Mouse (Mus musculus): ENCODE results near the gene Cdyl2. TPM values are rescaled to one million over a fixed set of nuclear protein-coding genes. Genes with fewer than 3 reads are reported as not detected.

Gene Cdyl2
- polyA plus RNA-seq, 1 experiment from 2014 or later: 9.3 TPM

- no peaks in the 10 kb centered on the region for H3K27me3 ChIP-seq
- H3K4me3 ChIP-seq (replicated peaks): no peak overlapping the region
- no peak overlapping the region for H3K4me2 ChIP-seq
- H3K36me3 ChIP-seq: no peaks in the 10 kb centered on the region
- H3K9me3 ChIP-seq (replicated peaks): no peaks in the 10 kb centered on the region
- no peak overlapping the region for H3K27ac ChIP-seq
- H3K9ac ChIP-seq: no peak overlapping the region
- no peaks in the 10 kb centered on the region for H3K4me1 ChIP-seq
- no peak for ATAC-seq (replicated peaks; ENCODE audit: low FRiP score)
- WGBS: 92% methylated on average over 7 of the region's 7 CpGs
Measured at GRCm38 (mm10) chr8:116668977-116669376, 63.8 kb downstream of the Cdyl2 start.

GRCm38 (mm10) chr8:116666781-116667325 lies 65.9 kb downstream of the Cdyl2 start:
- Histone ChIP-seq H3K9me3 (replicated peaks) (no peaks in the 10 kb centered on the region), H3K27me3 (no peaks in the 10 kb centered on the region), H3K36me3 (no peaks in the 10 kb centered on the region), H3K4me3 (replicated peaks) (no peak overlapping the region), H3K9ac (no peak overlapping the region), H3K4me2 (no peak overlapping the region), H3K4me1 (no peaks in the 10 kb centered on the region), H3K27ac (no peak overlapping the region)
- 80% methylated on average over 11 of the region's 11 CpGs for WGBS
- no peak for ATAC-seq (replicated peaks; ENCODE audit: low FRiP score)

- no peaks in the 10 kb centered on the region for H3K4me1 ChIP-seq
- WGBS: 76% methylated on average over 1 of the region's 1 CpGs
Measured at GRCm38 (mm10) chr8:116661521-116661920, 71.3 kb downstream of the Cdyl2 start.

DNA sequence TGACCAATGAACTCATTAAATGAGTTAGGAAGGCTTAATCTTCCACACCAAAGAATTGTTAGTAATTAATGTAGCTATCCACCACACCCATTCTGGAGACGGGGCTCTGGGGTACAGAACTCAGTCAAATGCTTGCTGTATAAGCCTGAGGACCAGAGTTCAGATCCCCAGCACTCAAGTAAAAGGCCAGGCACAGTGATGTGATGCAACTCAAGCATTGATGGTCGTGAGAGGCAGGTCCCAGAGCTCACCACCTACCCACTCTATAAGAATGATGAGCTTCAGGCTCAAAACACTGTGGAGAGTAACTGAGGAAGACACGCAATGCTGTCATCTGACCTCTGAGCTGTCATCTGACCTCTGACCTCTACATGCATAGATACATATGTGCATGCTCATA lies 76.0 kb downstream of the Cdyl2 start:
- no peak for ATAC-seq (replicated peaks; ENCODE audit: low FRiP score)
- Histone ChIP-seq H3K9me3 (replicated peaks) (no peaks in the 10 kb centered on the region), H3K27me3 (no peaks in the 10 kb centered on the region), H3K36me3 (no peaks in the 10 kb centered on the region), H3K4me1 (peaks cover 9% of the 10 kb centered on the region), H3K4me2 (no peak overlapping the region), H3K27ac (no peak overlapping the region), H3K4me3 (replicated peaks) (no peak overlapping the region), H3K9ac (no peak overlapping the region)
- 90% methylated on average over 3 of the region's 3 CpGs for WGBS

More at GRCm38 (mm10) chr8:116661521-116661920, 71.3 kb downstream of the Cdyl2 start:
- no peak overlapping the region for H3K27ac ChIP-seq
- no peaks in the 10 kb centered on the region for H3K9me3 ChIP-seq (replicated peaks)
- H3K4me3 ChIP-seq (replicated peaks): no peak overlapping the region
- no peak overlapping the region for H3K9ac ChIP-seq
- H3K27me3 ChIP-seq: no peaks in the 10 kb centered on the region
- no peak overlapping the region for H3K4me2 ChIP-seq
- no peak for ATAC-seq (replicated peaks; ENCODE audit: low FRiP score)
- H3K36me3 ChIP-seq: no peaks in the 10 kb centered on the region

DNA sequence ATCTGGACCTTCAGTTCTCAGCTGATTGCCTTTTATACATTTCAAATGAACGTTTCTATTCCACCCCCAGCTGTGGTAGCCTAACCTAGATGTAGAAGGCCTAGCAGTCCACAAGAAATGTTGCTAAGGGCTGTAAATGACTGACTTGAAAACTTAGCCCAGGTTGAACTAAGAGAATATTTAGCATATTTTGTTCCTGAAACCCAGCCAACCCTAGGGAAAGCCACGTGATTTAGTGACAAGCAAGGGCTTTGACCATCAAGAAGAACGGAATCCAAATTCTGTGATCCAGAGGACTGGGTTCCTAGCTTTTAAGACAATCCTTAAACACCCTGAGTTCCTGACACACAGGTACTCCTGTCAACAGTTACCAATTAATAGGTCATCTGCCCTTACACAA lies 77.9 kb downstream of the Cdyl2 start:
- Histone ChIP-seq H3K27me3 (no peaks in the 10 kb centered on the region), H3K36me3 (no peaks in the 10 kb centered on the region), H3K4me3 (replicated peaks) (no peak overlapping the region), H3K27ac (no peak overlapping the region), H3K9ac (no peak overlapping the region), H3K4me1 (peaks cover 9% of the 10 kb centered on the region), H3K4me2 (no peak overlapping the region), H3K9me3 (replicated peaks) (no peaks in the 10 kb centered on the region)
- no peak for ATAC-seq (replicated peaks; ENCODE audit: low FRiP score)
- 53% methylated on average over 3 of the region's 3 CpGs for WGBS

DNA sequence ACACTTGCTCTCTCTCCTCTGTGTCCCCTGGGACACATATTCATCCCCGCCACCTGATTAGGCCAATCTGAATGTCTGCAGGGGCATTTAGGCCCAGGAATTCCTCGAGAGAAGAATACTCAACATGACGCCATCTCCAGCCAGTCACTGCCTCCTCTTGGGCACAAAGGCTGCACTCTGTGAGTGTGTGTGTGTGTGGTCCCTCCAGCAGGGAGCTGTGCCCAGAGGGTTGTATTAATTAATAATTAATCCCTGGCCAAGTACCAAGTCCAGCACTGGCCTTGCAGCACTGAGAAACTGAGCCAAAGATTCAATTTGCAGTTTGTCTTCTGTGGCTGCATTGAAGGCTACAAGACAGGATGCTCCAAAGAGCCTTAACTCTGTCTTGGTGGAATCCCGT lies 79.8 kb downstream of the Cdyl2 start:
- Histone ChIP-seq H3K27ac (no peak overlapping the region), H3K4me2 (no peak overlapping the region), H3K36me3 (no peaks in the 10 kb centered on the region), H3K9me3 (replicated peaks) (no peaks in the 10 kb centered on the region), H3K27me3 (no peaks in the 10 kb centered on the region), H3K4me1 (peaks cover 9% of the 10 kb centered on the region), H3K4me3 (replicated peaks) (no peak overlapping the region), H3K9ac (no peak overlapping the region)
- peak; percentile 78 for ATAC-seq (replicated peaks; ENCODE audit: low FRiP score)
- 67% methylated on average over 4 of the region's 4 CpGs for WGBS

DNA sequence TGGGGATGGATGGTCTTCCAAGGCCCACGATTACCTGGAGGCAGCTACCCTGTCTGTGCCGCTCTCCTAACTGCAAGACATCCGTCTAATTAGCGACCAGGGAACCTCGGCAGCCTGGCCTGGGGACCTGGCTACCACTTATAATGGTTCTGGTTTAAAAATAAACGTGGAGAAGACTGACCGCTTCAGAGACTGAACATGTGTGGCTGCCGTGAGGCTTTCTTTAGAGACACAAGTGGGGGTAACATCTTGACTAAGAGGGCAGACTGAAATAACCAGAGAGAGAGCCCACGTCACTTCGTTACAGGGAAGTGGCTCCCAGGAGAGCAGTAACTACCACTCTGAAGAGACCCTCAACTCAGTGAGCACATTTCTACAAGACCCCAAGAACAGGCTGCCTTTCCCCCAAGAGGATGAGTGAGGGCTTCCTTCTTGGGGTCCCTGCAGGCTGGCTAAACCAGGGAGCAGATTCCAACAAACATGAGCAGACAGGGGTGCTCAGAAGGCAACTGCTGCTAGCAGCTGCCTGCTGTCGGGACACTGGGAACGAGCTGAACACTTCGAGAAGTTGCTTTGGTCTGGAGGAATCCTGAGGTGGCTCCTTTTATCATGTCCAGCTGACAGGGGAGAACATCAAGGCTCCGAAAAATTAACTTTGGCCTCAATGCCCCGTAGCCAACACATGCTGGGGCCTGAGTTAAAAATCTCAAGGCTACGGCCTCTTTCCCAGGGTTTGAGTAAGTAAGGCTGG lies 82.6 kb downstream of the Cdyl2 start:
- ATAC-seq (replicated peaks; ENCODE audit: low FRiP score): no peak
- H3K9ac ChIP-seq: no peak overlapping the region
- peaks cover 9% of the 10 kb centered on the region for H3K4me1 ChIP-seq
- no peak overlapping the region for H3K27ac ChIP-seq
- 69% methylated on average over 16 of the region's 16 CpGs for WGBS
- H3K9me3 ChIP-seq (replicated peaks): no peaks in the 10 kb centered on the region
- no peaks in the 10 kb centered on the region for H3K36me3 ChIP-seq
- H3K27me3 ChIP-seq: no peaks in the 10 kb centered on the region
- no peak overlapping the region for H3K4me3 ChIP-seq (replicated peaks)
- H3K4me2 ChIP-seq: no peak overlapping the region

- no peak overlapping the region for H3K27ac ChIP-seq
Measured at GRCm38 (mm10) chr8:116645376-116645775, 87.4 kb downstream of the Cdyl2 start.

DNA sequence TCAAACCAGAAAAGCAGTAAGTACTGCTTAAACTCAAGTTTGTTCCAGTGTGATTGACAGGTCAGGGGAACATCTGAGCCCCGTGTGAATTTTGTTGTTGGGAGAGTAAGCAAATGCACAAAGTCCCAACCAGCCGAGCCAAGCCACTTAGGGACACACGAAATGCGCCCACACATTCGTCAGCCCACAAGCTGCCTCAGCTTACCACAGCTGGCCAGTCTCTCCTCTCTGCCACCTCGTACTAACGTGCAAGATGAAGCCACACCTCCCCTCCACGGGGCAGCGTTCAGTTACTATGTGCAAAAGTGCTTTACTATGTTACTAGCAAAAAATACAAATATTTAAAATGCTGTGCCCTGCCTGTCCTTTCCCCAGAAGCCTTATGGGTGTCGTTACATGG lies 91.9 kb downstream of the Cdyl2 start:
- 83% methylated on average over 10 of the region's 10 CpGs for WGBS
- H3K4me2 ChIP-seq: no peak overlapping the region
- ATAC-seq (replicated peaks; ENCODE audit: low FRiP score): no peak
- H3K27me3 ChIP-seq: no peaks in the 10 kb centered on the region
- no peak overlapping the region for H3K27ac ChIP-seq
- no peaks in the 10 kb centered on the region for H3K4me1 ChIP-seq
- no peaks in the 10 kb centered on the region for H3K9me3 ChIP-seq (replicated peaks)
- no peak overlapping the region for H3K4me3 ChIP-seq (replicated peaks)
- no peaks in the 10 kb centered on the region for H3K36me3 ChIP-seq
- no peak overlapping the region for H3K9ac ChIP-seq

More at GRCm38 (mm10) chr8:116645376-116645775, 87.4 kb downstream of the Cdyl2 start:
- Histone ChIP-seq H3K4me3 (replicated peaks) (no peak overlapping the region), H3K4me2 (no peak overlapping the region), H3K4me1 (no peaks in the 10 kb centered on the region), H3K36me3 (no peaks in the 10 kb centered on the region), H3K9ac (no peak overlapping the region), H3K9me3 (replicated peaks) (no peaks in the 10 kb centered on the region), H3K27me3 (no peaks in the 10 kb centered on the region)
- WGBS: 65% methylated on average over 4 of the region's 4 CpGs
- ATAC-seq (replicated peaks; ENCODE audit: low FRiP score): no peak

GRCm38 (mm10) chr8:116637998-116638397 lies 94.8 kb downstream of the Cdyl2 start:
- ATAC-seq (replicated peaks; ENCODE audit: low FRiP score): no peak
- H3K27me3 ChIP-seq: no peaks in the 10 kb centered on the region

DNA sequence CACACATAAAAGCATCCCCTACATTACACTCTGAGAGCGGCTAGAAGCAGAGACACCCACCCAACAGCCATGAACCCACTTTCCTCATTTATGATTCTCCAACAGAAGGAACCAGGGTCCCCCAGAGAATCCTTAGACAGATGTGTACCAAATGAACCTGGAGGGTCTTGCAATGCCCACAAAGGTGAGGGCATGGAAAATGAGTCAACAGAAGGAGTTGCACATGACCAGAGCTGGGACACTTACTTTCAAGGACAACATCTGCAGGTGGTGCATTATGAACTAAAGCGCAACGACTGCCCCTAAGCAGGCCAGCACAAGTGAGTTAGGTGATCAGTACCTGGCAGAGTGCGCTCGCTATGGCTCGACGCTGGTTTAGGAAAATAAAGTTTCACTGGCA lies 95.6 kb downstream of the Cdyl2 start:
- H3K27me3 ChIP-seq: no peaks in the 10 kb centered on the region
- ATAC-seq (replicated peaks; ENCODE audit: low FRiP score): no peak
- no peaks in the 10 kb centered on the region for H3K36me3 ChIP-seq
- H3K9me3 ChIP-seq (replicated peaks): no peaks in the 10 kb centered on the region
- no peak overlapping the region for H3K4me2 ChIP-seq
- H3K27ac ChIP-seq: no peak overlapping the region
- H3K4me3 ChIP-seq (replicated peaks): no peak overlapping the region
- H3K9ac ChIP-seq: no peak overlapping the region
- WGBS: 92% methylated on average over 7 of the region's 7 CpGs
- no peaks in the 10 kb centered on the region for H3K4me1 ChIP-seq

More at GRCm38 (mm10) chr8:116637998-116638397, 94.8 kb downstream of the Cdyl2 start:
- Histone ChIP-seq H3K4me3 (replicated peaks) (no peak overlapping the region), H3K4me2 (no peak overlapping the region), H3K36me3 (no peaks in the 10 kb centered on the region), H3K4me1 (no peaks in the 10 kb centered on the region), H3K9me3 (replicated peaks) (no peaks in the 10 kb centered on the region), H3K27ac (no peak overlapping the region), H3K9ac (no peak overlapping the region)
- WGBS: 88% methylated on average over 4 of the region's 4 CpGs

DNA sequence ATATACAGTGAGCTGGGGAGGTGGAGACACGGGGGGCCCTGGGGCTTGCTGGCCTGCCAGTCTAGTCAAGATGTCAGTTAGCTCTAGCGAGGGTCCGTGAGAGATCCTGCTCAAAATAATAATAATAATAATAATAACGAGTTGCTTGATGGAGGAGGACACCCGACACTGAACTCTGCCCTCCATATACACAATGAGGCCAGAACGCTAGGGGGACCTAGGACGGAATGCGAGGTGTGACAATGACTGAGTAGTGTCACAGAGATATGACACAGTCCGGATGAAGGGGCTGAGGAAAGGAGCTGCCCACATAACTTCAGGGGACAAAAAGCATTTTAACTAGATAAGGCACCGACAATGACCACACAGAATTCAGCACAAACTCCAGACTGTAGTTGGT lies 96.4 kb downstream of the Cdyl2 start:
- Histone ChIP-seq H3K4me3 (replicated peaks) (no peak overlapping the region), H3K9ac (no peak overlapping the region), H3K36me3 (no peaks in the 10 kb centered on the region), H3K27me3 (no peaks in the 10 kb centered on the region), H3K27ac (no peak overlapping the region), H3K4me1 (no peaks in the 10 kb centered on the region), H3K4me2 (no peak overlapping the region), H3K9me3 (replicated peaks) (no peaks in the 10 kb centered on the region)
- 83% methylated on average over 10 of the region's 10 CpGs for WGBS
- ATAC-seq (replicated peaks; ENCODE audit: low FRiP score): no peak

- Histone ChIP-seq H3K4me2 (no peak overlapping the region), H3K36me3 (no peaks in the 10 kb centered on the region), H3K4me1 (no peaks in the 10 kb centered on the region), H3K27me3 (no peaks in the 10 kb centered on the region), H3K4me3 (replicated peaks) (no peak overlapping the region), H3K9ac (no peak overlapping the region), H3K27ac (no peak overlapping the region), H3K9me3 (replicated peaks) (no peaks in the 10 kb centered on the region)
- WGBS: 86% methylated on average over 8 of the region's 8 CpGs
- no peak for ATAC-seq (replicated peaks; ENCODE audit: low FRiP score)
Measured at GRCm38 (mm10) chr8:116635972-116636371, 96.8 kb downstream of the Cdyl2 start.
